Mouse (Mus musculus) left cerebral cortex, adult 6 months (tissue): ENCODE results near the gene C7. TPM values are rescaled to one million over a fixed set of nuclear protein-coding genes. Genes with fewer than 3 reads are reported as not detected.

ENCODE experiments used
- long read RNA-seq, 2 experiments: library from polyadenylated mRNA; unstranded; transcript quantifications; one replicate each; pipeline ENCODE4 v2.0.0; 2019 to 2020
- polyA plus RNA-seq: library from polyadenylated mRNA; unstranded; fragments of <200 nt; fragmentation: Nextera tagmentation; gene quantifications from 2 replicates; pipeline ENCODE4 v1.2.3, GENCODE M21; 2021

The C7 gene
- polyA plus RNA-seq: 0.08 and 0.12 TPM in 2 replicates
- long read RNA-seq, experiment 1, partial matches to known transcripts: 3 of 3 reads
- long read RNA-seq, experiment 1, other reads (novel, unspliced or antisense): 0 of 3 reads
- long read RNA-seq, experiment 2: 0 reads

DNA sequence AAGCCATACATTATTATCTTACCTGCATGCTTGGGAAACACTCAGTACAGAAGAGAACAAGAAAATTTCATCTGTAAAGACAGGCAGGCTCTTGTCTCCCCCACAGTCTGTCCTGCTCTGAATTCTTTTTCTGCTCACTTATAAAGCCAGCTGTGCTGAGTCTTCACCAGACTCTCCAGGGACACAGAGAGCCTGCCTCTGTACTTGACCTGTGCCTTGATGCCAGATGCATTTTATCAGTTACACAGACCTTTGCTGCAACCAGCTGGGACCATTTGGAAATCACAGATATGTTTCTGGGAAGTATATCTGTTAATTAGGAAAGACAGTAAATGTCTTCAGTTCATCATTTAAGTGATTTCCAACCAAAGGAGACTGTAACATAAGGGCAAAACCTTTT lies at the start of gene C7:
Gene C7 (minus strand): TSS at position 106 of the 400 bp plus-strand sequence.

DNA sequence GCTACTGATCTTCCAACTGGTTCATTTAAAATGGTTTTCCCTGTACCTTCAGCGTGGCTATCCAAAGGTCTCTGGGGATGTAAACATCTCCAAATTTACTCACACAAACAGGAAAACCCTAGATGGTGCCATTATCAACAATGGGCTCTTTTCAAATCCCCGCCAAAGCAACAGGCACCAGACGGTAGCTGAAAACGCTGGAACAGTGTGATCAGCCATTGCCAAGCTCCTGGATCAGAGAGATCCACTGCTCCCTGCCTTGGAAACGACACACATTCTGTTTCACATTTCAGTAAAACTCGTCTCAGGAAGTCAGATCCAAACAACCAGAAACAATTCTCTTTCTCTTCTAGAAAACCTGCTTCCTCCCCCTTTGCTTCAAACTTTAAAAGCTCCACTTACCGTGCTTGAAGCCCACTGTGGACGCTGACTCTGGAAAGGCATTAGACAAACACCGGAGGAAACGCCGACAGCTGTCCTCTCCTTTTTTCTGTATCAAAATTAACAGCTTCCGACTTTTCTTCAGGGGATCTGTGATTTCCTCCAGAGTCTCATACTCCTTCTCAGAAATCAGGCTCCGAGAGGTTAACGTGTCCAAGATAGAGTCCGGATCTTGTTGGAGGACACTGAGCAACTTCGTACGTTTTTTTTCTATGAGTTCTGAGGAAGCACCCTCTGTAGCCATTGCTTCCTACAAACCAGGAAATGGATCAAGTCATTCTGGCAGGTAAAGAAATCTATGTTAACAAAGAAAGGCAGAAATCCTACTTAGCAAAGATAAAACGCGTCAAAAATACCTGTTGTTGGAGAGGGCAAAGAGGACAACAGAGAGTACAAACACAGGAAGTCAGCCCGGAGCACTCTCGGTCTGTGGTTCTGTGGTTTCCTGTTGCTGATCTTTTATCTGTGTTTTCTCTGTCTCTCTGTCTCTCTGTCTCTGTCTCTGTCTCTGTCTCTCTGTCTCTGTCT lies 44.4 kb upstream of the C7 start, which contains the start of gene Card6:
Gene Card6 (minus strand): TSS at position 854 of the 969 bp plus-strand sequence.

Other genes with a start within 250 kb of the C7 start
- gene Mroh2b, start 165.0 kb downstream of the C7 start, polyA plus RNA-seq: not detected in 2 replicates
- gene Card6, start 44.8 kb upstream of the C7 start, polyA plus RNA-seq: 0.56 and 0.79 TPM in 2 replicates
- 2,557 and 3,604 TPM in 2 replicates for gene Rpl37, start 52.9 kb upstream of the C7 start, polyA plus RNA-seq
- gene Prkaa1, start 80.1 kb upstream of the C7 start, polyA plus RNA-seq: 4.8 and 5.2 TPM in 2 replicates
- gene Ttc33, start 121.8 kb upstream of the C7 start, polyA plus RNA-seq: 63.5 and 84.2 TPM in 2 replicates
- 0.29 and 0.55 TPM in 2 replicates for gene Ptger4, start 180.4 kb upstream of the C7 start, polyA plus RNA-seq